Mouse (Mus musculus) megakaryocyte, embryonic 14.5 days (primary cell): ENCODE data around the gene Dync1i1.

ENCODE experiments used
- FLI1 ChIP-seq: IDR thresholded peaks from 2 replicates; pipeline ENCODE4 v1.6.1; 2012; ENCODE audit warnings: low read length, inconsistent platforms, mixed read lengths
- GATA1 ChIP-seq: IDR thresholded peaks from 3 replicates; pipeline ENCODE4 v1.6.1; 2012; ENCODE audit warnings: mixed read lengths, low read length, inconsistent platforms, borderline replicate concordance

- TF ChIP-seq GATA1, result no peak
- TF ChIP-seq FLI1, result no peak
Observed at GRCm38 (mm10) chr6:5741395-5742032, 16.1 kb downstream of the Dync1i1 start.
